Mouse (Mus musculus) embryonic facial prominence, embryonic 11.5 days (tissue): ENCODE data around the gene Ptges3. TPM values are rescaled to one million over a fixed set of nuclear protein-coding genes. Genes with fewer than 3 reads are reported as not detected.

Source experiments
- ATAC-seq: fragments of 200-750 bp; cut with Nextera tagmentation; replicated peaks from 2 replicates; pipeline ENCODE4 v1.8.0; 2017; ENCODE audit warnings: low read depth; ENCODE audit not compliant: insufficient number of reproducible peaks, low FRiP score, low TSS enrichment
- DNase-seq: peaks from one replicate; pipeline ENCODE4 v3.0.0-alpha.2; 2015; ENCODE audit warnings: low spot score
- H3K27ac ChIP-seq: fragments of 300-500 bp; sonication (generic); replicated peaks from 2 replicates; pipeline ENCODE4 v1.5.1; 2014; ENCODE audit warnings: mild to moderate bottlenecking, low read depth, low read length, control low read depth
- H3K27me3 ChIP-seq: fragments of 300-500 bp; sonication (generic); 2 replicates; pipeline ENCODE4 v1.6.1; 2014; ENCODE audit warnings: mild to moderate bottlenecking, low read length, moderate library complexity, mixed read lengths; ENCODE audit not compliant: control insufficient read depth, insufficient read depth
- H3K36me3 ChIP-seq: fragments of 300-500 bp; sonication (generic); replicated peaks from 2 replicates; pipeline ENCODE4 v1.6.1; 2014; ENCODE audit warnings: low read depth, mild to moderate bottlenecking, low read length, moderate library complexity, mixed read lengths; ENCODE audit not compliant: control insufficient read depth, insufficient read depth
- H3K4me1 ChIP-seq: fragments of 300-500 bp; sonication (generic); 2 replicates; pipeline ENCODE4 v1.6.1; 2014; ENCODE audit warnings: low read length, mixed read lengths; ENCODE audit not compliant: control insufficient read depth, insufficient read depth
- H3K4me2 ChIP-seq: fragments of 300-500 bp; sonication (generic); 2 replicates; pipeline ENCODE4 v1.6.1; 2014; ENCODE audit warnings: low read depth, mild to moderate bottlenecking, control low read depth, low read length, moderate library complexity
- H3K4me3 ChIP-seq: fragments of 300-500 bp; sonication (generic); 2 replicates; pipeline ENCODE4 v1.5.1; 2014; ENCODE audit warnings: low read depth, low read length, control low read depth
- H3K9ac ChIP-seq: fragments of 300-500 bp; sonication (generic); replicated peaks from 2 replicates; pipeline ENCODE4 v1.6.1; 2014; ENCODE audit warnings: mild to moderate bottlenecking, control low read depth, low read length
- H3K9me3 ChIP-seq: fragments of 300-500 bp; sonication (generic); replicated peaks from 2 replicates; pipeline ENCODE4 v1.6.1; 2016; ENCODE audit warnings: mild to moderate bottlenecking, low read length, inconsistent platforms, mixed read lengths; ENCODE audit not compliant: control insufficient read depth
- whole genome bisulfite sequencing: fragments of 180-500 bp; shearing (Covaris S2); extraction: QIAGEN DNeasy Blood & Tissue Kit; methylation state at CpG from one replicate; pipeline ENCODE4 v1.1.7; 2014; 5-methylcytosine and 5-hydroxymethylcytosine counted together
- polyA plus RNA-seq: library from polyadenylated mRNA; unstranded; fragments of >200 nt; fragmentation: Nextera tagmentation; extraction: Ambion mirVana; gene quantifications from 2 replicates; pipeline ENCODE4 v1.2.1, GENCODE M21; 2014

The Ptges3 gene
- polyA plus RNA-seq, 1 experiment from 2014 or later: 733 TPM

DNA sequence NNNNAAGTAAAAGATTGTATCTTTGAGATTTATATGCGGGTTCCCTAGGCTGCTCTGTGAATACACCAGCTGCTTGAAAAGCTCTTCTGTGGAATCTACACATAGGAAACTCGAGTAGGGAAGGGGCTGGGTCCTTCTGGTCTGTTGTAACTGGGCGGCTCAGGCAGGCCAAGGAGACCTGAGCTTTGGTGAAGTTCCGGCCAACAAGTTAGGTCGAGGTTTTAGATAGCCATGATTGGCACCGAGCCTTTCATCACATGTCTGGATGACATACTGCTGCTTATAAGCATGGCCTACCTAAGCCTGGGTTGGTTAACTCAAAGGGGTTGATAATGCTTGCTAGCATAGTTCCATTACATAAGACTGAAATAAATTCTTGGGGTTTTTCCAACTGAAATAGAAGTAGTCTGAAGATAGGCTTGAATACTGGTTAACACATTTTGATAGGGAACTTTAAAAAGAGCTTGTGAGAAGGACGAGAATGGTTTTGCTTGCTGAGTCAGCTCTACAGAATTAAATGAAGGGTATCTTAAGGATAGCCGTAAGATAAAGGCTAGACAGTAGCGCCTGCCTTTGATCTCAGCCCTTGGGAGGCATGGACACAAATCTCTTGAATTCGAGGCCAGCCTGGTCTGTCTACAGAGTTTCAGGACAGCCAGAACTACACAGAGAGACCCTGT is 21.9 kb upstream of the Ptges3 start:
- Histone ChIP-seq H3K9me3 (no peaks in the 10 kb centered on the region), H3K4me1 (no peaks in the 10 kb centered on the region), H3K27ac (no peak overlapping the region), H3K36me3 (peaks cover 3% of the 10 kb centered on the region), H3K9ac (peak overlapping the region; percentile 99), H3K4me3 (peak overlapping the region; percentile 78), H3K27me3 (no peaks in the 10 kb centered on the region), H3K4me2 (peak overlapping the region; percentile 71)
- DNase-seq (peak; percentile 48), ATAC-seq (no peak)
- 9% methylated on average over 10 of the region's 10 CpGs for WGBS

- no peaks in the 10 kb centered on the region for H3K27me3 ChIP-seq
- 87% methylated on average over 3 of the region's 3 CpGs for WGBS
- H3K9me3 ChIP-seq: no peaks in the 10 kb centered on the region
- H3K36me3 ChIP-seq: peaks cover 3% of the 10 kb centered on the region
- ATAC-seq: no peak
- no peak overlapping the region for H3K9ac ChIP-seq
- H3K27ac ChIP-seq: no peak overlapping the region
- DNase-seq: no peak
- H3K4me3 ChIP-seq: no peak overlapping the region
- H3K4me2 ChIP-seq: no peak overlapping the region
- H3K4me1 ChIP-seq: no peaks in the 10 kb centered on the region
These were observed 20.8 kb upstream of the Ptges3 start for GRCm38 (mm10) chr10:128037921-128038320.

GRCm38 (mm10) chr10:128039167-128039566 is 19.6 kb upstream of the Ptges3 start:
- Histone ChIP-seq H3K9ac (no peak overlapping the region), H3K27me3 (no peaks in the 10 kb centered on the region), H3K36me3 (peaks cover 6% of the 10 kb centered on the region), H3K4me3 (no peak overlapping the region), H3K27ac (no peak overlapping the region), H3K9me3 (no peaks in the 10 kb centered on the region), H3K4me1 (no peaks in the 10 kb centered on the region), H3K4me2 (no peak overlapping the region)
- ATAC-seq: no peak
- DNase-seq: no peak
- 62% methylated on average over 5 of the region's 5 CpGs for WGBS

GRCm38 (mm10) chr10:128039858-128040257 is 18.9 kb upstream of the Ptges3 start:
- 77% methylated on average over 3 of the region's 3 CpGs for WGBS

GRCm38 (mm10) chr10:128040293-128040692 is 18.5 kb upstream of the Ptges3 start:
- peaks cover 6% of the 10 kb centered on the region for H3K36me3 ChIP-seq
- WGBS: 91% methylated on average over 5 of the region's 5 CpGs

More at GRCm38 (mm10) chr10:128039858-128040257, 18.9 kb upstream of the Ptges3 start:
- Histone ChIP-seq H3K27me3 (no peaks in the 10 kb centered on the region), H3K9me3 (no peaks in the 10 kb centered on the region), H3K27ac (no peak overlapping the region), H3K36me3 (peaks cover 6% of the 10 kb centered on the region), H3K4me2 (no peak overlapping the region), H3K4me3 (no peak overlapping the region), H3K9ac (no peak overlapping the region), H3K4me1 (no peaks in the 10 kb centered on the region)
- no peak for ATAC-seq
- no peak for DNase-seq

GRCm38 (mm10) chr10:128041636-128042035 is 17.1 kb upstream of the Ptges3 start:
- Histone ChIP-seq H3K27ac (no peak overlapping the region), H3K9ac (no peak overlapping the region), H3K4me2 (no peak overlapping the region), H3K9me3 (no peaks in the 10 kb centered on the region), H3K4me3 (no peak overlapping the region), H3K36me3 (peaks cover 15% of the 10 kb centered on the region), H3K27me3 (no peaks in the 10 kb centered on the region), H3K4me1 (no peaks in the 10 kb centered on the region)
- ATAC-seq: no peak
- 77% methylated on average over 4 of the region's 4 CpGs for WGBS
- no peak for DNase-seq

More at GRCm38 (mm10) chr10:128040293-128040692, 18.5 kb upstream of the Ptges3 start:
- DNase-seq (no peak), ATAC-seq (no peak)
- Histone ChIP-seq H3K4me3 (no peak overlapping the region), H3K27ac (no peak overlapping the region), H3K27me3 (no peaks in the 10 kb centered on the region), H3K4me1 (no peaks in the 10 kb centered on the region), H3K9ac (no peak overlapping the region), H3K9me3 (no peaks in the 10 kb centered on the region), H3K4me2 (no peak overlapping the region)

GRCm38 (mm10) chr10:128042466-128042865 is 16.3 kb upstream of the Ptges3 start:
- H3K4me1 ChIP-seq: no peaks in the 10 kb centered on the region
- no peak overlapping the region for H3K4me2 ChIP-seq
- no peaks in the 10 kb centered on the region for H3K9me3 ChIP-seq
- ATAC-seq: no peak
- 92% methylated on average over 3 of the region's 3 CpGs for WGBS
- H3K36me3 ChIP-seq: peaks cover 18% of the 10 kb centered on the region
- DNase-seq: no peak
- no peak overlapping the region for H3K4me3 ChIP-seq
- no peak overlapping the region for H3K27ac ChIP-seq
- H3K9ac ChIP-seq: no peak overlapping the region
- no peaks in the 10 kb centered on the region for H3K27me3 ChIP-seq

DNA sequence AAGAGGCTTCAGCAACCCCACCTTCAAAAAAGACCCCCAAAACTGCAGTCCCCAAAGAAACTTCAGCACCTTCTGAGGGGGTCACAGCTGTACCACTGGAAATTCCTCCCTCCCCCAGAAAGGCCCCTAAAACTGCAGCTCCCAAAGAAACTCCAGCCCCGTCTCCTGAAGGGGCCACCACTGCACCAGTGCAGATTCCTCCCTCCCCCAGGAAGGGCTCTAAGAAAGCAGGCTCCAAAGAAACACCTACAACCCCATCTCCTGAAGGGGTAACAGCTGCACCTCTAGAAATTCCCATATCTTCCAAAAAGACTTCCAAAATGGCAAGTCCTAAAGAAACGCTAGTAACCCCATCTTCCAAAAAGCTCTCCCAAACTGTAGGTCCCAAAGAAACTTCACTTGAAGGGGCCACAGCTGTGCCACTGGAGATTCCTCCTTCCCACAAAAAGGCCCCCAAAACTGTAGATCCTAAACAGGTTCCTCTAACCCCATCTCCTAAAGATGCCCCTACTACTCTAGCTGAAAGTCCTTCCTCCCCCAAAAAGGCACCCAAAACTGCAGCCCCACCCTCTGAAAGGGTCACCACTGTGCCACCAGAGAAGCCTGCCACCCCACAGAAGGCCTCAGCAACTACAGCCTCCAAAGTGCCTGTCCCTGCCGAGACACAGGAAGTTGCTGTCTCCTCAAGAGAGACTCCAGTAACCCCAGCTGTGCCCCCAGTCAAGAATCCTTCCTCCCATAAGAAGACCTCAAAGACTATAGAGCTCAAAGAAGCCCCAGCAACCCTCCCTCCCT is 15.5 kb upstream of the Ptges3 start:
- peaks cover 18% of the 10 kb centered on the region for H3K36me3 ChIP-seq
- no peak for ATAC-seq

More for the DNA sequence above, 15.5 kb upstream of the Ptges3 start:
- Histone ChIP-seq H3K4me2 (no peak overlapping the region), H3K27ac (no peak overlapping the region), H3K9ac (no peak overlapping the region), H3K4me1 (no peaks in the 10 kb centered on the region), H3K4me3 (no peak overlapping the region), H3K9me3 (no peaks in the 10 kb centered on the region), H3K27me3 (no peaks in the 10 kb centered on the region)
- DNase-seq: no peak
- 81% methylated on average over 3 of the region's 3 CpGs for WGBS
